In the genomic region with DNA sequence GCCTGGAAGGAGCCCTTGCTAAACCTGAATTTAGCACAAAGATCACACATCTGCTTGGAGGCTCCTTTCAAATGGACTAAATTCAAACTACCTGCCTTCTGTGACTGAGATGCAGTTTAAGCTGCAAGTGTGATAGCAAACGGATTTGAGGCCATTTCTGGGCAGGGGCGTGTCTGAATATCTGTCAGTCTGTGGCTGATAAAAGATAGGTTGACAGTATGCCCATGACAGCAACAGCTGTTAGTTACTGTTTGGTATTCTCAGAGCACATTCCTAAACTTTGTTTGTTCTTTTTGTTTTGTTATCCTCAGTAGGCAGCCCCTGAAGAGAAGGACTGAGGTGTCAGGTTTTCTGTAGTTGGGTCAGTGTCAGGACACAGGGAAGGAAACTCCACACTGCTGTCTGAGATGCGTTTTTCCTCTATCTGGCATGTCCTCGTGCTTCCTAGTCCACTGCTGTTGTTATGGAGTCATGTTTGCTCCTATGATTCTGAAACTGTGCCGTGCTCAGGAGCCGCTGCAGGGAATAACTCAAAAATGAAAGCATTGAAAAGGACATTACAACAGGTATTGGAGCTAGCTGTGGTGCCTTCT, we compare ENCODE assay signal across 19 mouse cellular contexts.
DNase-seq lines count a peak whose midpoint lies in the region; ATAC-seq lines count a peak whose summit lies in the region.
"Had no signal": no experiment of that assay in that cellular context is flagged by ENCODE, and none has a peak within 500 bp of the region (broad histone marks: within the 10 kb centered on the region; RNA-seq: fewer than 3 reads in every experiment).

No protein-coding gene starts in this region.

- H3K9me3 ChIP-seq in heart, embryonic 12.5 days (replicated peaks) = no peaks in the 10 kb centered on the region
- H3K9me3 ChIP-seq in hindbrain, embryonic 13.5 days = no peaks in the 10 kb centered on the region
- no peaks in the 10 kb centered on the region for H3K9me3 ChIP-seq in hindbrain, embryonic 14.5 days (ENCODE audit: control insufficient read depth, low read length)
- H3K9me3 ChIP-seq: forebrain, embryonic 15.5 days had no signal

- no peaks in the 10 kb centered on the region for H3K27me3 ChIP-seq in heart, embryonic 12.5 days (replicated peaks)
- no peaks in the 10 kb centered on the region for H3K27me3 ChIP-seq in hindbrain, embryonic 13.5 days
- H3K27me3 ChIP-seq in hindbrain, embryonic 14.5 days (ENCODE audit: control insufficient read depth, insufficient read depth, low read length) = no peaks in the 10 kb centered on the region
- H3K27me3 ChIP-seq: forebrain, embryonic 15.5 days had no signal

- peak overlapping the region; percentile 98 for H3K27ac ChIP-seq in heart, embryonic 12.5 days (ENCODE audit: poor library complexity, severe bottlenecking)
- no peak overlapping the region for H3K27ac ChIP-seq in hindbrain, embryonic 13.5 days
- no peak overlapping the region for H3K27ac ChIP-seq in hindbrain, embryonic 14.5 days
- H3K27ac ChIP-seq: forebrain, embryonic 15.5 days had no signal

- H3K36me3 ChIP-seq in heart, embryonic 12.5 days = 0 out of 2 replicates have a peak, but pooled peaks cover 4% of the 10 kb centered on the region
- no peaks in the 10 kb centered on the region; the same call in 1 of the 2 replicates for H3K36me3 ChIP-seq in hindbrain, embryonic 13.5 days
- H3K36me3 ChIP-seq in hindbrain, embryonic 14.5 days (replicated peaks; ENCODE audit: control insufficient read depth, insufficient read depth) = peaks cover 8% of the 10 kb centered on the region; the same call in 1 of the 2 replicates
- H3K36me3 ChIP-seq: forebrain, embryonic 15.5 days had no signal

- intact Hi-C loops in heart, postnatal 36 days (cut with DNase I) = no loop called here

- H3K4me1 ChIP-seq in heart, embryonic 12.5 days (replicated peaks) = peaks cover 66% of the 10 kb centered on the region
- peaks cover 12% of the 10 kb centered on the region for H3K4me1 ChIP-seq in hindbrain, embryonic 13.5 days (replicated peaks)
- no peaks in the 10 kb centered on the region for H3K4me1 ChIP-seq in hindbrain, embryonic 14.5 days (replicated peaks; ENCODE audit: control insufficient read depth, insufficient read depth, low read length)

- H3K4me3 ChIP-seq in heart, embryonic 12.5 days = peak overlapping the region; percentile 56
- no peak overlapping the region for H3K4me3 ChIP-seq in hindbrain, embryonic 13.5 days
- H3K4me3 ChIP-seq in hindbrain, embryonic 14.5 days (replicated peaks; ENCODE audit: low read length) = no peak overlapping the region
- H3K4me3 ChIP-seq: erythroblast, embryonic 14.5 days; forebrain, embryonic 15.5 days had no signal

- peak overlapping the region; percentile 82 for H3K9ac ChIP-seq in heart, embryonic 12.5 days
- H3K9ac ChIP-seq in hindbrain, embryonic 13.5 days = no peak overlapping the region
- H3K9ac ChIP-seq in hindbrain, embryonic 14.5 days = no peak overlapping the region
- H3K9ac ChIP-seq: forebrain, embryonic 15.5 days; lung, embryonic 14.5 days had no signal

- ATAC-seq in heart, embryonic 12.5 days (ENCODE audit: insufficient number of reproducible peaks, low FRiP score) = no peak
- peak; percentile 24; the same call in 1 of the 2 replicates for ATAC-seq in common myeloid progenitor, adult 5-6 weeks (replicated peaks; ENCODE audit: low read depth, poor library complexity, severe bottlenecking)
- peak; percentile 56 for ATAC-seq in megakaryocyte progenitor cell, adult 5-6 weeks (replicated peaks; ENCODE audit: poor library complexity)
- no peak for ATAC-seq in hindbrain, embryonic 13.5 days (ENCODE audit: low FRiP score)
- ATAC-seq in hindbrain, embryonic 14.5 days (ENCODE audit: low FRiP score) = no peak
- ATAC-seq: forebrain, embryonic 15.5 days; hindbrain, embryonic 16.5 days had no signal

- 44% methylated on average over 6 of the region's 6 CpGs for WGBS in heart, embryonic 12.5 days
- WGBS in hindbrain, embryonic 13.5 days = 83% methylated on average over 6 of the region's 6 CpGs
- 84% methylated on average over 6 of the region's 6 CpGs for WGBS in hindbrain, embryonic 14.5 days

- no peak for DNase-seq in heart, postnatal 36 days
- DNase-seq in liver = peak; percentile 57
- DNase-seq in hindbrain, embryonic 14.5 days (ENCODE audit: low spot score) = no peak
- DNase-seq in embryo, embryonic 10.5 days (ENCODE audit: low spot score) = no peak
- DNase-seq: cerebellum, postnatal 10 days; kidney, adult 11 months; kidney, postnatal 4 days; layer of hippocampus, postnatal 36 days; lung, embryonic 14.5 days; midbrain, embryonic 14.5 days; right cerebral cortex, adult 18-20 months; thymus, postnatal 4 days had no signal

- H3K4me2 ChIP-seq in heart, embryonic 12.5 days = peak overlapping the region; percentile 77
- H3K4me2 ChIP-seq in hindbrain, embryonic 13.5 days = no peak overlapping the region
- no peak overlapping the region for H3K4me2 ChIP-seq in hindbrain, embryonic 14.5 days (replicated peaks)
- H3K4me2 ChIP-seq: forebrain, embryonic 15.5 days; lung, embryonic 14.5 days had no signal

Comparison
In these comparisons a context has a peak if more than half of its experiments do, and no peak if none do; other contexts are left out.
1. ATAC-seq: peak in common myeloid progenitor, adult 5-6 weeks (single experiment) and megakaryocyte progenitor cell, adult 5-6 weeks (single experiment); none in heart, embryonic 12.5 days (single experiment), hindbrain, embryonic 13.5 days (single experiment) and hindbrain, embryonic 14.5 days (single experiment).